Mouse (Mus musculus) ES-E14 (cell line): ENCODE measurements around the gene Fars2. TPM values are rescaled to one million over a fixed set of nuclear protein-coding genes. Genes with fewer than 3 reads are reported as not detected.
A peak's percentile ranks its signal among the peaks of the same experiment; 100 is the strongest.

Source experiments
- DNase-seq: peaks from one replicate; pipeline ENCODE4 v3.0.0-alpha.2; 2013; ENCODE audit warnings: low read depth, low spot score
- H3K27ac ChIP-seq: 2 replicates; pipeline ENCODE4 v1.5.1; 2012; ENCODE audit warnings: low read depth, mild to moderate bottlenecking, low read length, moderate library complexity, mixed read lengths; ENCODE audit not compliant: poor library complexity, insufficient read depth, severe bottlenecking
- H3K36me3 ChIP-seq: 2 replicates; pipeline ENCODE4 v1.6.1; 2012; ENCODE audit warnings: mild to moderate bottlenecking, low read length, moderate library complexity, mixed read lengths; ENCODE audit not compliant: control insufficient read depth, poor library complexity, insufficient read depth, severe bottlenecking
- H3K4me1 ChIP-seq, 2 experiments: fragments of 150-350 bp in 1 of 2; sonication (generic) in 1 of 2; 2 replicates each; pipeline ENCODE4 v1.6.1; 2012; ENCODE audit warnings: low read length in 2 of 2, mild to moderate bottlenecking in 1 of 2, mixed read lengths in 1 of 2; ENCODE audit not compliant: control insufficient read depth in 2 of 2, insufficient read depth in 2 of 2, poor library complexity in 1 of 2
- H3K4me3 ChIP-seq, 2 experiments: fragments of 150-350 bp in 1 of 2; sonication (generic) in 1 of 2; 2 replicates each; pipeline ENCODE4 v1.5.1; 2012; ENCODE audit warnings: low read length in 2 of 2, low read depth in 1 of 2, mild to moderate bottlenecking in 1 of 2, mixed read lengths in 1 of 2; ENCODE audit not compliant: insufficient read depth in 1 of 2, poor library complexity in 1 of 2, severe bottlenecking in 1 of 2
- H3K9ac ChIP-seq: 2 replicates; pipeline ENCODE4 v1.6.1; 2012; ENCODE audit warnings: low read depth, mild to moderate bottlenecking, low read length, mixed read lengths; ENCODE audit not compliant: poor library complexity, insufficient read depth, severe bottlenecking
- H3K9me3 ChIP-seq: fragments of 150-350 bp; sonication (generic); 2 replicates; pipeline ENCODE4 v1.6.1; 2012; ENCODE audit warnings: low read depth, mild to moderate bottlenecking, low read length; ENCODE audit not compliant: control insufficient read depth, insufficient read depth
- CHD2 ChIP-seq: IDR thresholded peaks from 2 replicates; pipeline ENCODE4 v1.6.1; 2014; ENCODE audit warnings: mild to moderate bottlenecking, low read depth, low read length, inconsistent platforms
- HCFC1 ChIP-seq: IDR thresholded peaks from 2 replicates; pipeline ENCODE4 v1.6.1; 2012; ENCODE audit warnings: low read length, inconsistent platforms, borderline replicate concordance; ENCODE audit not compliant: insufficient read depth
- MAFK ChIP-seq: IDR thresholded peaks from 2 replicates; pipeline ENCODE4 v1.6.1; 2014; ENCODE audit warnings: mild to moderate bottlenecking, low read depth, low read length, inconsistent platforms; ENCODE audit not compliant: insufficient read depth
- ZC3H11A ChIP-seq: IDR thresholded peaks from 2 replicates; pipeline ENCODE4 v1.6.1; 2012; ENCODE audit warnings: low read depth, mild to moderate bottlenecking, inconsistent platforms, low read length, borderline replicate concordance
- ZNF384 ChIP-seq: IDR thresholded peaks from 2 replicates; pipeline ENCODE4 v1.6.1; 2012; ENCODE audit warnings: low read depth, low read length, inconsistent platforms
- in situ Hi-C, 2 experiments: fragments of 600-800 bp; cut with MboI; formaldehyde crosslinking; loops; one replicate each; pipeline ENCODE4 v1.15.1; 2025; ENCODE audit warnings: low sequenced_read_pairs in 2 of 2, inconsistent platforms in 1 of 2; ENCODE audit not compliant: unreplicated experiment in 2 of 2
- total RNA-seq: library from RNA; depleted of rRNA; stranded (reverse); fragments of 300-350 nt; gene quantifications from 2 replicates; pipeline ENCODE4 v1.2.3, GENCODE M21; 2012

Gene Fars2
- total RNA-seq, 1 experiment: 22.0 TPM

GRCm38 (mm10) chr13:36116520-36117142 lies 581 bp upstream of the Fars2 start:
- Histone ChIP-seq H3K27ac (no peak overlapping the region), H3K9ac (peak overlapping the region; percentile 80), H3K36me3 (no peaks in the 10 kb centered on the region), H3K9me3 (no peaks in the 10 kb centered on the region), H3K4me3 (peak overlapping the region; percentile 72 to 88), H3K4me1 (no peaks in the 10 kb centered on the region; a peak in 2 of 4 replicates)
- in situ Hi-C loops: no loop called here
- TF ChIP-seq HCFC1 (no peak), MAFK (no peak), ZNF384 (no peak), CHD2 (no peak), ZC3H11A (no peak)
- peak; percentile 30 for DNase-seq

GRCm38 (mm10) chr13:36119684-36120083 lies 2.5 kb downstream of the Fars2 start:
- DNase-seq: no peak
- no peak overlapping the region for H3K4me3 ChIP-seq
- TF ChIP-seq HCFC1: no peak
- TF ChIP-seq ZC3H11A: no peak
- no peak for TF ChIP-seq CHD2
- no peak for TF ChIP-seq MAFK
- H3K9me3 ChIP-seq: no peaks in the 10 kb centered on the region
- no peaks in the 10 kb centered on the region; a peak in 2 of 4 replicates for H3K4me1 ChIP-seq
- in situ Hi-C loops: no loop called here
- H3K9ac ChIP-seq: no peak overlapping the region
- no peaks in the 10 kb centered on the region for H3K36me3 ChIP-seq
- H3K27ac ChIP-seq: no peak overlapping the region

- TF ChIP-seq ZC3H11A: no peak
- H3K9ac ChIP-seq: no peak overlapping the region
- no peak overlapping the region for H3K27ac ChIP-seq
- no peaks in the 10 kb centered on the region; a peak in 2 of 4 replicates for H3K4me1 ChIP-seq
- DNase-seq: no peak
- in situ Hi-C loops: no loop called here
- H3K4me3 ChIP-seq: no peak overlapping the region
- H3K36me3 ChIP-seq: no peaks in the 10 kb centered on the region
- H3K9me3 ChIP-seq: no peaks in the 10 kb centered on the region
These were observed 3.4 kb downstream of the Fars2 start for GRCm38 (mm10) chr13:36120606-36121005.

GRCm38 (mm10) chr13:36129360-36130054 lies 12.3 kb downstream of the Fars2 start:
- in situ Hi-C loops: no loop called here
- H3K4me3 ChIP-seq: no peak overlapping the region
- no peak for DNase-seq
- H3K36me3 ChIP-seq: no peaks in the 10 kb centered on the region
- no peaks in the 10 kb centered on the region for H3K9me3 ChIP-seq
- no peak overlapping the region for H3K9ac ChIP-seq
- H3K27ac ChIP-seq: no peak overlapping the region
- no peak for TF ChIP-seq ZC3H11A
- no peak for TF ChIP-seq MAFK
- TF ChIP-seq CHD2: no peak
- no peak for TF ChIP-seq HCFC1
- TF ChIP-seq ZNF384: no peak
- H3K4me1 ChIP-seq: no peaks in the 10 kb centered on the region
